Mouse (Mus musculus) heart, embryonic 11.5 days (tissue): ENCODE results near the gene Stard5. TPM values are rescaled to one million over a fixed set of nuclear protein-coding genes. Genes with fewer than 3 reads are reported as not detected.

Source experiments
- ATAC-seq: fragments of 200-750 bp; cut with Nextera tagmentation; replicated peaks from 2 replicates; pipeline ENCODE4 v1.8.0; 2017; ENCODE audit warnings: moderate library complexity; ENCODE audit not compliant: insufficient number of reproducible peaks, low FRiP score, low TSS enrichment
- H3K27ac ChIP-seq: fragments of 300-500 bp; sonication (generic); 2 replicates; pipeline ENCODE4 v1.5.1; 2014; ENCODE audit warnings: mild to moderate bottlenecking, low read depth, low read length
- H3K27me3 ChIP-seq: fragments of 300-500 bp; sonication (generic); 2 replicates; pipeline ENCODE4 v1.6.1; 2014; ENCODE audit warnings: mild to moderate bottlenecking, low read length, mixed read lengths; ENCODE audit not compliant: control insufficient read depth, insufficient read depth
- H3K36me3 ChIP-seq: fragments of 300-500 bp; sonication (generic); 2 replicates; pipeline ENCODE4 v1.6.1; 2014; ENCODE audit warnings: mild to moderate bottlenecking, low read length, moderate library complexity, mixed read lengths; ENCODE audit not compliant: control insufficient read depth, insufficient read depth
- H3K4me1 ChIP-seq: fragments of 300-500 bp; sonication (generic); 2 replicates; pipeline ENCODE4 v1.6.1; 2014; ENCODE audit warnings: low read length; ENCODE audit not compliant: control insufficient read depth, insufficient read depth
- H3K4me2 ChIP-seq: fragments of 300-500 bp; sonication (generic); 2 replicates; pipeline ENCODE4 v1.6.1; 2014; ENCODE audit warnings: mild to moderate bottlenecking, moderate library complexity
- H3K4me3 ChIP-seq: fragments of 300-500 bp; sonication (generic); 2 replicates; pipeline ENCODE4 v1.5.1; 2014; ENCODE audit warnings: low read depth, low read length
- H3K9ac ChIP-seq: fragments of 300-500 bp; sonication (generic); 2 replicates; pipeline ENCODE4 v1.6.1; 2014; ENCODE audit warnings: mild to moderate bottlenecking, low read depth, low read length, moderate library complexity
- H3K9me3 ChIP-seq: fragments of 300-500 bp; sonication (generic); replicated peaks from 2 replicates; pipeline ENCODE4 v1.6.1; 2016; ENCODE audit warnings: low read length; ENCODE audit not compliant: control insufficient read depth
- WGBS: fragments of 180-500 bp; shearing (Covaris S2); extraction: QIAGEN DNeasy Blood & Tissue Kit; methylation state at CpG from one replicate; pipeline ENCODE4 v1.1.7; 2014; ENCODE audit not compliant: insufficient replicate concordance; 5-methylcytosine and 5-hydroxymethylcytosine counted together
- polyA plus RNA-seq: library from polyadenylated mRNA; unstranded; fragments of >200 nt; fragmentation: Nextera tagmentation; extraction: Ambion mirVana; gene quantifications from 2 replicates; pipeline ENCODE4 v1.2.1, GENCODE M21; 2014

The Stard5 gene
- polyA plus RNA-seq, 1 experiment from 2014 or later = 30.0 TPM

- Histone ChIP-seq H3K27ac (no peak overlapping the region), H3K4me3 (no peak overlapping the region), H3K9ac (no peak overlapping the region), H3K4me2 (no peak overlapping the region), H3K4me1 (peaks cover 5% of the 10 kb centered on the region; the same call in 1 of the 2 replicates), H3K27me3 (no peaks in the 10 kb centered on the region), H3K36me3 (no peaks in the 10 kb centered on the region), H3K9me3 (no peaks in the 10 kb centered on the region)
- ATAC-seq = no peak
- 76% methylated on average over 8 of the region's 8 CpGs for WGBS
These were observed 5.1 kb upstream of the Stard5 start for GRCm38 (mm10) chr7:83626557-83627257.

- ATAC-seq = no peak
- Histone ChIP-seq H3K4me2 (no peak overlapping the region), H3K36me3 (no peaks in the 10 kb centered on the region), H3K27ac (no peak overlapping the region), H3K4me3 (no peak overlapping the region), H3K9me3 (no peaks in the 10 kb centered on the region), H3K9ac (no peak overlapping the region), H3K4me1 (peaks cover 5% of the 10 kb centered on the region; the same call in 1 of the 2 replicates), H3K27me3 (no peaks in the 10 kb centered on the region)
- 84% methylated on average over 4 of the region's 4 CpGs for WGBS
These were observed 4.4 kb upstream of the Stard5 start for GRCm38 (mm10) chr7:83627369-83627768.

GRCm38 (mm10) chr7:83631073-83631827, 509 bp upstream of the Stard5 start:
- H3K4me2 ChIP-seq = peak overlapping the region; percentile 77
- H3K9me3 ChIP-seq = no peaks in the 10 kb centered on the region
- peak; percentile 44; the same call in 1 of the 2 replicates for ATAC-seq
- 0 out of 2 replicates have a peak overlapping the region, but pooled peaks have one; percentile 35 for H3K27ac ChIP-seq
- peak overlapping the region; percentile 82 for H3K9ac ChIP-seq
- H3K27me3 ChIP-seq = no peaks in the 10 kb centered on the region
- H3K4me1 ChIP-seq = peaks cover 8% of the 10 kb centered on the region
- no peaks in the 10 kb centered on the region for H3K36me3 ChIP-seq
- peak overlapping the region; percentile 70 for H3K4me3 ChIP-seq
- WGBS = 12% methylated on average over 11 of the region's 11 CpGs

GRCm38 (mm10) chr7:83632682-83633120, 942 bp downstream of the Stard5 start:
- H3K9me3 ChIP-seq = no peaks in the 10 kb centered on the region
- H3K9ac ChIP-seq = peak overlapping the region; percentile 82
- peaks cover 8% of the 10 kb centered on the region for H3K4me1 ChIP-seq
- H3K4me3 ChIP-seq = peak overlapping the region; percentile 70
- H3K27ac ChIP-seq = no peak overlapping the region
- H3K36me3 ChIP-seq = no peaks in the 10 kb centered on the region; the same call in 1 of the 2 replicates
- no peaks in the 10 kb centered on the region for H3K27me3 ChIP-seq
- ATAC-seq = no peak
- peak overlapping the region; percentile 77 for H3K4me2 ChIP-seq
- 36% methylated on average over 6 of the region's 6 CpGs for WGBS

- Histone ChIP-seq H3K4me2 (peak overlapping the region; percentile 77), H3K27ac (no peak overlapping the region), H3K4me3 (no peak overlapping the region), H3K36me3 (peaks cover 2% of the 10 kb centered on the region; the same call in 1 of the 2 replicates), H3K9ac (no peak overlapping the region), H3K9me3 (no peaks in the 10 kb centered on the region), H3K4me1 (peaks cover 8% of the 10 kb centered on the region), H3K27me3 (no peaks in the 10 kb centered on the region)
- ATAC-seq = no peak
- 83% methylated on average over 6 of the region's 6 CpGs for WGBS
These were observed 2.1 kb downstream of the Stard5 start for GRCm38 (mm10) chr7:83633856-83634255.

GRCm38 (mm10) chr7:83635726-83636125, 4.0 kb downstream of the Stard5 start:
- Histone ChIP-seq H3K4me2 (no peak overlapping the region), H3K27ac (no peak overlapping the region), H3K4me3 (no peak overlapping the region), H3K9me3 (no peaks in the 10 kb centered on the region), H3K9ac (no peak overlapping the region), H3K4me1 (peaks cover 20% of the 10 kb centered on the region), H3K36me3 (peaks cover 2% of the 10 kb centered on the region; the same call in 1 of the 2 replicates), H3K27me3 (no peaks in the 10 kb centered on the region)
- no peak for ATAC-seq
- 87% methylated on average over 2 of the region's 2 CpGs for WGBS

- ATAC-seq = no peak
- H3K4me3 ChIP-seq = no peak overlapping the region
- 85% methylated on average over 8 of the region's 8 CpGs for WGBS
- no peaks in the 10 kb centered on the region for H3K27me3 ChIP-seq
- peaks cover 20% of the 10 kb centered on the region for H3K4me1 ChIP-seq
- peaks cover 2% of the 10 kb centered on the region; the same call in 1 of the 2 replicates for H3K36me3 ChIP-seq
- no peaks in the 10 kb centered on the region for H3K9me3 ChIP-seq
- H3K9ac ChIP-seq = no peak overlapping the region
- no peak overlapping the region for H3K27ac ChIP-seq
- H3K4me2 ChIP-seq = no peak overlapping the region
These were observed 4.7 kb downstream of the Stard5 start for GRCm38 (mm10) chr7:83636425-83636824.

GRCm38 (mm10) chr7:83637781-83638583, 6.2 kb downstream of the Stard5 start:
- no peak overlapping the region for H3K27ac ChIP-seq
- peaks cover 32% of the 10 kb centered on the region for H3K4me1 ChIP-seq
- WGBS = 88% methylated on average over 8 of the region's 8 CpGs
- peaks cover 2% of the 10 kb centered on the region; the same call in 1 of the 2 replicates for H3K36me3 ChIP-seq
- H3K9ac ChIP-seq = no peak overlapping the region
- H3K9me3 ChIP-seq = no peaks in the 10 kb centered on the region
- H3K4me3 ChIP-seq = no peak overlapping the region
- ATAC-seq = no peak
- no peaks in the 10 kb centered on the region for H3K27me3 ChIP-seq
- no peak overlapping the region for H3K4me2 ChIP-seq
